Mouse (Mus musculus): ENCODE results near the gene Ruvbl1. TPM values are rescaled to one million over a fixed set of nuclear protein-coding genes. Genes with fewer than 3 reads are reported as not detected.

The Ruvbl1 gene
- total and polyA plus RNA-seq, 2 experiments from 2014 or later: 56.7 to 82.8 TPM

DNA sequence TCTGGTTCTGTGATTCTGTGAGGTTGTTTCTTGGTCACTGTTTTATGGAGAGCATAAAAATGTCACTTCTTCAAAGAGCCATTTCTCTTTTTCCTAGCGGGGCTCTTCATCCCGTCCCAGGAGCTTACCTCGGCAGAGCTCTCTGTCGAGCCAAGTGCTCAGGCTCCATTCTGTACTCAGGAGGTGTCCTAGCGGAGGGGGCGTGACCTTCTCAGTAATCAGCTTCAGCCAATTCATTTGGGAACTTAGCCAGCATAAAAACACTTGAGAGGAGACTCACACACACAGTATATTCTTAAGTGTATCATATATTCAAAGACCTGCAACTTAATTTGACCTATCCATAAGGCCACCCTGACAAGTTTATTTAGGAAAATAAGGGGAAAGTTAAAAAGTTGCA, 15.2 kb downstream of the Ruvbl1 start:
- no peak for DNase-seq
- H3K36me3 ChIP-seq (ENCODE audit: insufficient read depth): peaks cover 87% of the 10 kb centered on the region
- H3K27me3 ChIP-seq (ENCODE audit: insufficient read depth, low read length): no peaks in the 10 kb centered on the region
- H3K9me3 ChIP-seq (ENCODE audit: low read length): no peaks in the 10 kb centered on the region
- H3K9ac ChIP-seq: no peak overlapping the region
- ATAC-seq: no peak
- H3K4me1 ChIP-seq (ENCODE audit: insufficient read depth): no peaks in the 10 kb centered on the region
- no peak overlapping the region for H3K4me2 ChIP-seq (ENCODE audit: low read depth)
- 67% methylated on average over 6 of the region's 6 CpGs for WGBS
- TF ChIP-seq CTCF (IDR thresholded peaks at IDR 0.05; ENCODE audit: low read depth): no peak
- H3K4me3 ChIP-seq (ENCODE audit: low read depth, low read length): no peak overlapping the region
- H3K27ac ChIP-seq (ENCODE audit: low read depth, low read length): no peak overlapping the region

DNA sequence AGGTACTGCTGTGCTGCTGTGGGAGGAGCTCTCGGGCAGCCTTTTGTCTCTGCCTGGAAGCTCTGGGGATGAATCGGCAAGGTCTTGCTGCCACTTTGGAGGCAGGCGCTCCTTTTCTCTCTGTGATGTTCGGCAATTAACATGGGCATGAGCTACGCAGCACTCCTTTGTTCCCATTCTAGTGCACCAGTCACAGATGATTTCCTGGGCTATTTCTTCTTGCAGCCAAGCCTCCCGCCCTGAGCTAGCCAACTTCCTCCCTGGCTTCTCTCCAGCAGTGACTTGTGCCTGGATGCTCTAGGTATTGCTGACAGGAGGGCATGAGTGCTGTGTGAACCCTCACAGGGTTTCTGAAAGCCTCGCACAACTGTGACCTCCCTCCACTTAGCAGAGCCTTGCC, 17.9 kb downstream of the Ruvbl1 start:
- H3K4me2 ChIP-seq (ENCODE audit: low read depth): no peak overlapping the region
- peaks cover 90% of the 10 kb centered on the region for H3K36me3 ChIP-seq (ENCODE audit: insufficient read depth)
- WGBS: 44% methylated on average over 7 of the region's 7 CpGs
- no peaks in the 10 kb centered on the region for H3K9me3 ChIP-seq (ENCODE audit: low read length)
- no peak overlapping the region for H3K4me3 ChIP-seq (ENCODE audit: low read depth, low read length)
- no peaks in the 10 kb centered on the region for H3K27me3 ChIP-seq (ENCODE audit: insufficient read depth, low read length)
- ATAC-seq (peak; percentile 15; the same call in 1 of the 2 replicates), DNase-seq (no peak)
- H3K9ac ChIP-seq: no peak overlapping the region
- H3K4me1 ChIP-seq (ENCODE audit: insufficient read depth): no peaks in the 10 kb centered on the region
- H3K27ac ChIP-seq (ENCODE audit: low read depth, low read length): no peak overlapping the region
- TF ChIP-seq CTCF (IDR thresholded peaks at IDR 0.05; ENCODE audit: low read depth): no peak

DNA sequence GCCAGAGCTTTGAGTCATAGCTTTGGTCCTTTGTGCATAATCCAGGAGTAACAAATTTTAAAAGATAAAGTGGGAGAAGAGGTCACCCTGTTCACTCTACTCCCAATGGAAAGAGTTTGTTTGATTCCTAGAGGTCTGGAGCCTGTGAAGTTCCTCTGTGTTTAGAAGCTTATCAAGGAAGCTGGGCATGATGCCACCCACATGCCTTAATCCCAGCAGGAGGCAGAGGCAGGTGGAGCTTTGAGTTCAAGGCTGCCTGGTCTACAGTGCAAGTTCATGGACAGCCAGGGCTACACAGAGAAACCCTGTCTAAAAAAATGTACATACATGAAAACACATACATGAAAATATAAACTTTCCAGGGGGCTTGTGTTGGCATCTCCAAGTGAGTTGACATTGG, 18.7 kb downstream of the Ruvbl1 start:
- TF ChIP-seq CTCF (IDR thresholded peaks at IDR 0.05; ENCODE audit: low read depth): no peak
- no peak for DNase-seq
- Histone ChIP-seq H3K4me3 (ENCODE audit: low read depth, low read length) (no peak overlapping the region), H3K4me2 (ENCODE audit: low read depth) (no peak overlapping the region), H3K4me1 (ENCODE audit: insufficient read depth) (no peaks in the 10 kb centered on the region), H3K36me3 (ENCODE audit: insufficient read depth) (peaks cover 82% of the 10 kb centered on the region), H3K9ac (no peak overlapping the region), H3K27me3 (ENCODE audit: insufficient read depth, low read length) (no peaks in the 10 kb centered on the region), H3K27ac (ENCODE audit: low read depth, low read length) (no peak overlapping the region), H3K9me3 (ENCODE audit: low read length) (no peaks in the 10 kb centered on the region)
- no peak for ATAC-seq

DNA sequence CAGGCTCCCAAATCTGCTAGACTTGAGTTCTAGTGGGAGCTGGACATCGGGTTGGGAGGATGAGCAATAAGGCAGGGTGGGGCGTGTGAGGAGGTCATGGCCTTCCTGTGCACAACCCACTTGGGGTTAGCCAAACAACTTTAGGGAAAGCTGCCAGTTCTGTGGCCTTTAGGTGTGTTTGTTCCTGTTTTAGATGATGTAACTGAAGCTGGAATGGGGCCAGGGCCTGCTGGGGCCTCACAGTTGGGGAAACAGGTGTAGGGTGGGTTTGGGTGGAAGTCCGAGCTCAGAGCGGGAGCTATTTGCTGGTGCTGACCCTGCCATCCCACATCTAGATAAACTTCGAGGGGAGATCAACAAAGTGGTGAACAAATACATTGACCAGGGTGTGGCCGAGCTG, 20.2 kb downstream of the Ruvbl1 start:
- Histone ChIP-seq H3K36me3 (ENCODE audit: insufficient read depth) (peaks cover 67% of the 10 kb centered on the region), H3K9ac (no peak overlapping the region), H3K4me2 (ENCODE audit: low read depth) (no peak overlapping the region), H3K4me1 (ENCODE audit: insufficient read depth) (no peaks in the 10 kb centered on the region), H3K27ac (ENCODE audit: low read depth, low read length) (no peak overlapping the region), H3K9me3 (ENCODE audit: low read length) (no peaks in the 10 kb centered on the region), H3K27me3 (ENCODE audit: insufficient read depth, low read length) (no peaks in the 10 kb centered on the region), H3K4me3 (ENCODE audit: low read depth, low read length) (no peak overlapping the region)
- ATAC-seq (no peak), DNase-seq (no peak)
- TF ChIP-seq CTCF (IDR thresholded peaks at IDR 0.05; ENCODE audit: low read depth): no peak
- WGBS: 94% methylated on average over 6 of the region's 6 CpGs

DNA sequence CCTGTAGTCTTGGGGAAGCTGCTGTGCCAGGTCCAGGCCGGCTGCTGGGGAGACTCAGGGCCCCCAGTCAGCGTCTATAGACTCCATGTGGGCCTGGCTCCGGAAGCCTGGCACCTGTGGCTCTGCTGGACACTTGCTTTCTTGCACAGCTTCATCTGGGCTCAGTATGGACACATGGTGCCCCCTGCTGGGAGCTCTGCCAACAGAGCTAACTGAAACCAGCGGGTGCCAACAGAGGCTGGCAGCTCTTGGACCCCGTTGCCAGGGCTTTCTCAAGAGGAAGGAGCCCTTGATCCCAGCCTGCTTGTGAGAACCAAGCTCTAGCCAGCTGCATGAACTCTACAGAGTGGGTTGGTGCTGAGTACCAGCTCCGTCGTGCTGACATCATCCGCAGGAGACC, 21.7 kb downstream of the Ruvbl1 start:
- peak; percentile 86 for ATAC-seq
- WGBS: 43% methylated on average over 8 of the region's 8 CpGs

DNA sequence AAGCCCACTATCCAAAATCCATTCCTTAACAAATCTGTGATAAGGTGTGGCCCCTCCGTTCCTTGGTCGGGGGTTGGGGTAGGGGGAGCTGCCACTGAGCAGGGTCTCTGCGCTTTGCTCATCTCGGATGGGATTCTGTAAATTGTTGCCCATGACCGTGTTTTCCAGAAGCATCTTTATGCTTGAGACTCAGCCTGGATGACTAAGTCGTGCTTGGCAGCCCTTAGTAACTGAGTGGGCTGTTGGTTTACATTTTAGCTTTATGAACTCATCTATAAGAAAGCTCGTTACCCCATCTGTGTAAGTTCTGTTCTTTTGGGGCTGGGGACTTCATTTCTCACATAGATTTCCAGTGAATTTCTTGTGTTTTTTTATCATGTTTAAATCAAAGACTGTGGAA, 23.8 kb downstream of the Ruvbl1 start:
- Histone ChIP-seq H3K4me1 (ENCODE audit: insufficient read depth) (no peaks in the 10 kb centered on the region), H3K36me3 (ENCODE audit: insufficient read depth) (peaks cover 48% of the 10 kb centered on the region), H3K9me3 (ENCODE audit: low read length) (no peaks in the 10 kb centered on the region), H3K4me3 (ENCODE audit: low read depth, low read length) (no peak overlapping the region), H3K27ac (ENCODE audit: low read depth, low read length) (no peak overlapping the region), H3K4me2 (ENCODE audit: low read depth) (no peak overlapping the region), H3K27me3 (ENCODE audit: insufficient read depth, low read length) (no peaks in the 10 kb centered on the region), H3K9ac (no peak overlapping the region)
- ATAC-seq (no peak), DNase-seq (no peak)
- no peak for TF ChIP-seq CTCF (IDR thresholded peaks at IDR 0.05; ENCODE audit: low read depth)
- WGBS: 85% methylated on average over 7 of the region's 7 CpGs

More for the DNA sequence above, 21.7 kb downstream of the Ruvbl1 start:
- no peaks in the 10 kb centered on the region for H3K4me1 ChIP-seq (ENCODE audit: insufficient read depth)
- no peaks in the 10 kb centered on the region for H3K9me3 ChIP-seq (ENCODE audit: low read length)
- H3K4me2 ChIP-seq (ENCODE audit: low read depth): no peak overlapping the region
- H3K36me3 ChIP-seq (ENCODE audit: insufficient read depth): peaks cover 60% of the 10 kb centered on the region
- no peaks in the 10 kb centered on the region for H3K27me3 ChIP-seq (ENCODE audit: insufficient read depth, low read length)
- H3K27ac ChIP-seq (ENCODE audit: low read depth, low read length): no peak overlapping the region
- H3K9ac ChIP-seq: no peak overlapping the region
- H3K4me3 ChIP-seq (ENCODE audit: low read depth, low read length): no peak overlapping the region
- peak; percentile 67 for TF ChIP-seq CTCF (IDR thresholded peaks at IDR 0.05; ENCODE audit: low read depth)
- peak; percentile 83 for DNase-seq

DNA sequence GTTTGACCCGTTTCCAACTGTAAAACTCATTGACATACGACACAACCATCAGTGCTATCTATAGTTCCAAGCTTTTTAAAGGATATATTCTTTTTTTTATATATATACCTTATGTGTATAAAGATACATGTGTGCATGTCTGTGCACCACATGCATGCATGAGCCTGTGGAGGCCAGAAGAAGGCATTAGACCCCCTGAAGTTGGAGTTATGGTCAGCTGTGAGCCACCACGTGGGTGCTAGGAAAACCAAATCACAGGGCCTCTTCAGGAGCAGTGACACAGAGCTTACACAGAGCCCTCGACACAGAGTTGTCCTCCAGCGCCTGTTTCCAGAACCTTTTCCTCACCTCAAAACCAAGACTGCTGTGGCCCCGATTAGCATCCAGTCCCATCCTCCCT, 24.6 kb downstream of the Ruvbl1 start:
- ATAC-seq (no peak), DNase-seq (no peak)
- Histone ChIP-seq H3K4me1 (ENCODE audit: insufficient read depth) (no peaks in the 10 kb centered on the region), H3K27me3 (ENCODE audit: insufficient read depth, low read length) (no peaks in the 10 kb centered on the region), H3K4me3 (ENCODE audit: low read depth, low read length) (no peak overlapping the region), H3K27ac (ENCODE audit: low read depth, low read length) (no peak overlapping the region), H3K36me3 (ENCODE audit: insufficient read depth) (peaks cover 40% of the 10 kb centered on the region), H3K4me2 (ENCODE audit: low read depth) (no peak overlapping the region), H3K9me3 (ENCODE audit: low read length) (no peaks in the 10 kb centered on the region), H3K9ac (no peak overlapping the region)
- TF ChIP-seq CTCF (IDR thresholded peaks at IDR 0.05; ENCODE audit: low read depth): no peak
- 85% methylated on average over 6 of the region's 6 CpGs for WGBS

Data from forebrain, postnatal 0 days (tissue).